Mouse (Mus musculus) cerebellum, adult 2 months (tissue): ENCODE measurements around the gene Bbs10. TPM values are rescaled to one million over a fixed set of nuclear protein-coding genes. Genes with fewer than 3 reads are reported as not detected.
A peak's percentile ranks its signal among the peaks of the same experiment; 100 is the strongest.

Experiments used
- DNase-seq, 2 experiments: peaks; one replicate each; pipeline ENCODE4 v3.0.0; 2021
- H3K27ac ChIP-seq: fragments of 200-500 bp; 2 replicates; pipeline ENCODE4 v1.5.1; 2012; ENCODE audit warnings: low read length, control low read depth, inconsistent platforms; ENCODE audit not compliant: insufficient read depth
- H3K27me3 ChIP-seq: fragments of 200-500 bp; 2 replicates; pipeline ENCODE4 v1.6.1; 2012; ENCODE audit warnings: inconsistent platforms, mild to moderate bottlenecking, low read length, moderate library complexity; ENCODE audit not compliant: control insufficient read depth, insufficient read depth
- H3K4me1 ChIP-seq: fragments of 200-500 bp; 2 replicates; pipeline ENCODE4 v1.6.1; 2011; ENCODE audit warnings: low read length; ENCODE audit not compliant: control insufficient read depth, insufficient read depth
- H3K4me3 ChIP-seq: fragments of 200-500 bp; replicated peaks from 2 replicates; pipeline ENCODE3; 2011; ENCODE audit warnings: mild to moderate bottlenecking, low read depth, low read length, control low read depth; ENCODE audit not compliant: insufficient read depth
- CTCF ChIP-seq: fragments of 200-500 bp; IDR thresholded peaks from 2 replicates; pipeline ENCODE4 v1.5.1; 2011; ENCODE audit warnings: low read depth, mild to moderate bottlenecking, control low read depth, low read length, moderate library complexity, borderline replicate concordance; ENCODE audit not compliant: insufficient read depth
- POLR2A ChIP-seq: fragments of 200-500 bp; IDR thresholded peaks from 2 replicates; pipeline ENCODE4 v1.6.1; 2011; ENCODE audit warnings: low read length, control low read depth, borderline replicate concordance; ENCODE audit not compliant: insufficient read depth
- whole genome bisulfite sequencing: fragments of 180-500 bp; shearing (Covaris S2); methylation state at CpG from one replicate; pipeline ENCODE4 v1.1.7; 2018; 5-methylcytosine and 5-hydroxymethylcytosine counted together
- polyA plus RNA-seq: library from polyadenylated mRNA; depleted of rRNA; stranded (reverse); fragments of >200 nt; gene quantifications from 2 replicates; pipeline ENCODE4 v1.2.3, GENCODE M21; 2012; rRNA removed

Bbs10 gene
- 3.8 and 4.4 TPM in 2 replicates for polyA plus RNA-seq

DNA sequence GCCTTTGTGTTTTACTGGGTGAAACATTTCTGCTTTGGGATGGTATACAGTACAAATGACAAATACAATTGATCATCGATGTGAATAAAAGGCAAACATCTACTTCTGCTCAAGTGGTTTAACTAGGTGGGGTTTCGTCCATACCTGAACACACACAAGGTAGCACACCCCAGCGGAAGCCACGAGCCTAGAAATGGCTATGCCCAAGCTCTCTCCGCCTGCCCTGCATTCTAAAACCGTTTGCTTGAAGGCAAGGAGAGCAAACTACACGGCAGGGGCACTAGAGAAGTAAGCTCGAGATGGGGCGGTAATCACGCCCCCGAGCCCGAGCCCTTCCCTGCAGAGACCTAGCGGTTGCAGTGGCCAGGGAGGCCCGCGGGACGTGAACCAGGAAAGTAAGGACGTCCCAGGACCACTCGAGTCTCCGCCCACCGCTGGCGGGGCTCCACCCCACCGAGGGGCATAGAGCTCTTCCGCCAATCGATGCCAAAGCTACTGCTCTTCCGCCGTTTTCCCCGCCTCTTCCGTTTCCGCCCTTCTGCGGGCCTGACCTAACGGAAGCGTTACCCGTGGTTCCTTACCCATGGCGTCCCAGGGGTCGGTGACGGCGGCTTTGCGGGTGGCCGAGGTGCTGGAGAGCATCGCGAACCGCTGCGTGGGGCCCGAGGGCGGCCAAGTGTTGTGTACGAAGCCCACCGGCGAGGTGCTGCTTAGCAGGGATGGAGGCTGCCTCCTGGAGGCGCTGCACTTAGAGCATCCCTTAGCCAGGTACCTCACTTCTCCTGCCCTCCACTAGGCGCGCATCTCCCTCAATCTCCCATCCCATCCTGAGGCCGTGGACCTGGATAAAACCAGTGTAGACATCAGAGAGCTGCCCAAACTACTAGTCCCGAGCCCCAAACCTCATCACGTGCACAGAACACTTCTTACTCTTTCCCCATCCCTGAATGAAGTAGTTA lies at the start of gene Bbs10:
Bbs10 (plus strand) TSS at position 540 of the 959 bp plus-strand sequence.
- WGBS = under 1% methylated on average over 54 of the region's 54 CpGs

DNA sequence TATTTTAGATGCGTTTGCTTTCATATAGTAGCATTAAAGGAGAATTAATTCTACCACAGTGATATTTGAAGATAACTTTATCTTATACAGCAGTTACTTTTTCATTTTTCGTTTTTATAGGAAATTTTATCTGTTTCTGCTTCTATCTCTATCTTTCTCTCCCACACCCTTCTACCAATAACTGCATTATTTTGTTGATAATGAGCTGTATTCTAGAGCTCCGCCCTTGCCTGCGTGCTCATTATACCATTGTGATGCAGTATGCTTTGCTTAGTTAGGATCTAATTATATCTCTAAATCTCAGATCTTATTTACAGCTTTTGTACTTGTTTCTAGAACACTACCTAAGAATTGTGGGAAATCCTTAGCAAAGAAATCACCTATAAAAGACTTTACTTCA lies 48.3 kb upstream of the Bbs10 start:
- no peak overlapping the region for H3K4me3 ChIP-seq
- no peak for TF ChIP-seq POLR2A
- no peak for TF ChIP-seq CTCF
- 91% methylated on average over 4 of the region's 4 CpGs for WGBS

More for the DNA sequence above, at the start of gene Bbs10:
- H3K27ac ChIP-seq = peak within 1 kb of the TSS; percentile 39
- DNase-seq = peak; percentile 96 to 97
- H3K4me1 ChIP-seq = peaks cover 2% of the 10 kb centered on the region; the same call in 1 of the 2 replicates
- peak within 1 kb of the TSS; percentile 60 for H3K4me3 ChIP-seq
- TF ChIP-seq POLR2A (peak; percentile 95), CTCF (peak; percentile 90)
- no peaks in the 10 kb centered on the region for H3K27me3 ChIP-seq

DNA sequence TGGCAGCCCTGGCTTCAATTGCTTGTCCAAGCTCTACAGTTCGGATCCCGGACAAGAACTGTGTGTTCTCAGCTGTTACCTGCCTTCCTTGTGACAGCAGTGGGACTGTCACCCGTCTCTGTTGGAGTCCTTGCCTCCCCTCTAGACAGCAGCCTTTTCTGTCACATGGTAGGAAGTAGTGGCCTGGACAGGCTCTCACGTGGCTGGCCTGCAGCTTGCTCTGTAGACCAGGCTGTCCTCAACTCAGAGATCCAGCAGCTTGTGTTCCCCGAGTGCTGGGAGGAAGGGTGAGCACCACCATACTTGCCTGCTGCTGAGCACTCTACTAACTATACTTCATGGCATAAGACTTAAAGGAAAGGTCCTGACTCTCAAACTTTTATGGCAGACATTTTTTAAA lies 46.8 kb upstream of the Bbs10 start:
- no peak for DNase-seq
- peaks cover 7% of the 10 kb centered on the region for H3K4me1 ChIP-seq
- H3K4me3 ChIP-seq = no peak overlapping the region
- H3K27me3 ChIP-seq = no peaks in the 10 kb centered on the region
- TF ChIP-seq CTCF (no peak), POLR2A (no peak)
- H3K27ac ChIP-seq = no peak overlapping the region
- 58% methylated on average over 5 of the region's 5 CpGs for WGBS

More for the DNA sequence above, 48.3 kb upstream of the Bbs10 start:
- no peak for DNase-seq
- no peaks in the 10 kb centered on the region for H3K27me3 ChIP-seq
- H3K4me1 ChIP-seq = peaks cover 9% of the 10 kb centered on the region
- no peak overlapping the region for H3K27ac ChIP-seq

DNA sequence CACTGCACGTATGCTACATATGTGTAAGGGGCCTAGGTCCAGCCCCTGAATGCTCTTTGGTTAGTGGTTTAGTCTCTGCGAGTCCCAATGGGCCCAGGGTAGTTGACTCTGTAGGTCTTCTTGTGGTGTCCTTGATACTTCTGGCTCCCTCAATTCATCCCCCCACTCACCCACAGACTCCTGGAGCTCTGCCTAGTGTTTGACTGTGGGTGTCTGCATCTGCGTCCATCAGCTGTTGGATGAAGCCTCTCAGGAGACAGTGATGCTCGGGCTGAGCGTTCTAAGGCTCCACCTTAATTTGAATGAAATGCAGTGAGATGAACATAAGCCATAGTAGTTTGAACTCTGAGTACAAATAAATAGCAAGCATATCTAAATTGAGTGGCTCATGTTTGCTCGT lies 43.3 kb upstream of the Bbs10 start:
- DNase-seq = no peak
- Histone ChIP-seq H3K27ac (no peak overlapping the region), H3K4me1 (peaks cover 3% of the 10 kb centered on the region), H3K4me3 (no peak overlapping the region), H3K27me3 (no peaks in the 10 kb centered on the region)
- WGBS = 63% methylated on average over 6 of the region's 6 CpGs
- TF ChIP-seq POLR2A = no peak
- no peak for TF ChIP-seq CTCF

DNA sequence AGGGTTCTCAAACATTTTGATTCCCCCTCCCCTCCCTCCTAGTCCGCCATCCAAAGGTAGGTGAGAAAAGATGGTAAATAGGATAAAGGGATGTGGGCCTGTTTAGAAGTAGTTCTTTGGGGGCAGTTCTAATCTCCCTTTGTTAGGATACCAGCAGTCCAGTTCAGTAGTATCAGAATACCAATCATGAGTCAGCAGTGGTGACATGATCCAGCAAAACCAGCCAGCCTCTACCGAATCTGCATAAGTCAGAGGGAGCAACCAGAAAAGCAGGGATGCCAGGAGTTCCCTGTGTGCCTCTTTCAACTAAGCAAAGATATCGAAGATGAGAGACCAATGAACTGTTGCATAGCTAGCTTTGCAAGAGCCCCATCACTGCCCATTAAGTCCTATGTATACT lies 42.3 kb upstream of the Bbs10 start:
- TF ChIP-seq POLR2A (no peak), CTCF (no peak)

DNA sequence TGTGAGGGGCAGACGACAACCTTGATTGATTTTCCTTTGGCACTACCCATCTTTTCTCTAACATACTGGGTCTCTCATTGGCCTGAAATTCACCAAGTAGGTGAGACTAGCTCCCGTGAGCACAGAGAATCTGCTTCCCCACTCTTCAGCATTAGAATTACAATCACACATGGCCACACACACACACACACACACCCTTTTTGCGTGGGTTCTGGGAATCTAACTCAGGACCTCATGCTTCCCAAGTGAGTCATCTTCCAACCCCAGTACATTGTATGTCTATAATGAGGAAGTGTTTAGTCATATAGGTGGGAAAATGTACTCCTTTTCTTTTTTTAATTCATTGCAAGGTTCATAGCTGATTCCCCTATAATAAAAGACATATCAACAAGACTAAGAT lies 41.1 kb upstream of the Bbs10 start:
- H3K27me3 ChIP-seq = no peaks in the 10 kb centered on the region
- TF ChIP-seq CTCF = no peak
- no peak for TF ChIP-seq POLR2A
- no peak for DNase-seq
- no peak overlapping the region for H3K4me3 ChIP-seq
- H3K27ac ChIP-seq = no peak overlapping the region
- 92% methylated on average over 3 of the region's 3 CpGs for WGBS
- peaks cover 5% of the 10 kb centered on the region for H3K4me1 ChIP-seq

More for the DNA sequence above, 42.3 kb upstream of the Bbs10 start:
- Histone ChIP-seq H3K4me3 (no peak overlapping the region), H3K27ac (no peak overlapping the region), H3K4me1 (peaks cover 3% of the 10 kb centered on the region), H3K27me3 (no peaks in the 10 kb centered on the region)
- 85% methylated on average over 3 of the region's 3 CpGs for WGBS
- DNase-seq = no peak

DNA sequence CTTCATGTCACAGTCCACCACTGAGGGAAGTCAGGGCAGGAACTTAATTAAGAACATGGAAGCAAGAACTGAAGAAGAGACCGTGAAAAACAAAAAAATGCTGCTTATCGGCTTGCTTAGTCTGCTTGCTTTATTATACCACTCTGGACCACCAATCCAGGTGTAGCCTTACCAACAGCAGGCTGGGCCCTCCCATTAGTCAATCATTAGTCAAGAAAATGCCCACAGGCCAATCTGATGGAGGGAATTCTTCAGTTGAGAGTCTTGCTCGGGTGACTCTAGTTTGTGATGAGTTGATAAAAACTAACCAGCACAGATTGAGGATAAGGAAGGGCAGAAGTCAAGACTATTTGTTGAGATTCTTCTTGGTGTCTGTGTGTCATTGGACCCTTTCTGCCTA lies 40.2 kb upstream of the Bbs10 start:
- Histone ChIP-seq H3K4me1 (peaks cover 4% of the 10 kb centered on the region; the same call in 1 of the 2 replicates), H3K27ac (no peak overlapping the region), H3K4me3 (no peak overlapping the region), H3K27me3 (no peaks in the 10 kb centered on the region)
- WGBS = 96% methylated on average over 3 of the region's 3 CpGs
- TF ChIP-seq CTCF (no peak), POLR2A (no peak)
- DNase-seq = no peak

DNA sequence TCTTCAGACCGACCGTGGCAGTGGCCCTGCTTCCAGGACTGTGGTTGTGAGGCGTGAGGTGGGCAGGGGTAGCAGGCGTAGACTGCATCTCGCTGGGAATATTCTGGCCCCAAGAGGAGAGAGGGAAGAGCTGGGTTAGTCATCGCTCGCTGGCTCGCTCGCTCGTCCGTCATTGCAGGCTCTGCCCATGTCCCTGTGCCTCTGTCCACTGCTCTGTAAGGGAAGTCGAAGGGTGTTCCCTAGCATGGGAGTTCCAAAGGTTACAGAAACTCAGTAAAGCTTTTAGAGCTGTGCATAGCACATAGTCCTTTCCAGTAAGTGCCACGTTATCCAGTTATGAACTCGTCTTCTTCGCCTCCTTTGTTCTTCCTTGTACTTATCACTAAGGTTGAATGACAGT lies 26.8 kb upstream of the Bbs10 start:
- Histone ChIP-seq H3K4me1 (no peaks in the 10 kb centered on the region), H3K27ac (no peak overlapping the region), H3K4me3 (no peak overlapping the region), H3K27me3 (no peaks in the 10 kb centered on the region)
- no peak for DNase-seq
- WGBS = 90% methylated on average over 15 of the region's 15 CpGs
- TF ChIP-seq CTCF (no peak), POLR2A (no peak)
